Mouse (Mus musculus): ENCODE data around the gene Prdx6b. TPM values are rescaled to one million over a fixed set of nuclear protein-coding genes. Genes with fewer than 3 reads are reported as not detected.

The Prdx6b gene
- total RNA-seq, 2 experiments from 2014 or later, result not detected

DNA sequence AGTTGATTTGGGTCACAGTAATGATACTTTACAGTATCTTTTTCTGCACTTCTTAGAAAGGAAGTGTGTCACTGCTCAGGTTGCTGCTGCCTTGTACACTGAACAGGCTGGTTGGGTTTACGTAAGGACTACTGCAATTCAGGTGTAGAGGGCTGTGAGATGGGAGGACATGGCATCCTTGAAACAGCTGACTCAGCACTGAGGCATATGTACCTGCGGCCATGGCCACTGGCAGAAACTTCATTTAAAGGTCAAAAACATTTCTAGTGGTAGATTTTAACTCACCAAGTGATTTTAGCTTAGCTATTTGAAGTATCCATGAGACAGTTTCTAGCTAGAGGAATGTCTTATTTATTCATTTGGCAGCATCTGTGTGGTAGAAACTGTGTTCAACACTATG is 33.5 kb downstream of the Prdx6b start:
- no peak for DNase-seq

- DNase-seq, result no peak
Measured at GRCm38 (mm10) chr2:80327272-80327671, 35.0 kb downstream of the Prdx6b start.

- no peak for DNase-seq
Measured at GRCm38 (mm10) chr2:80328961-80329653, 36.8 kb downstream of the Prdx6b start.

GRCm38 (mm10) chr2:80340537-80340936 is 48.3 kb downstream of the Prdx6b start:
- no peak for DNase-seq

Other genes with a start within 250 kb of the Prdx6b start
- gene Pde1a, start 163.0 kb upstream of the Prdx6b start, total RNA-seq (2021), result 10 to 100 TPM; 17.4 to 20.3 TPM
- 10 to 100 TPM; 46.3 to 51.6 TPM for gene Dnajc10, start 23.0 kb downstream of the Prdx6b start, total RNA-seq (2021)
- gene Frzb, start 155.2 kb downstream of the Prdx6b start, total RNA-seq (2021), result 10 to 100 TPM; 56.8 to 63.0 TPM

Data from adrenal gland, postnatal 10 days (tissue).